Mouse (Mus musculus) liver, adult 2 months (tissue): Measurements from ENCODE around the gene Synpr. TPM values are rescaled to one million over a fixed set of nuclear protein-coding genes. Genes with fewer than 3 reads are reported as not detected.

ENCODE experiments used
- DNase-seq: peaks from one replicate; pipeline ENCODE4 v3.0.0-alpha.2; 2011; ENCODE audit warnings: low read depth, low spot score; ENCODE audit errors: extremely low read depth
- H3K27ac ChIP-seq: fragments of 200-500 bp; replicated peaks from 2 replicates; pipeline ENCODE4 v1.5.1; 2012; ENCODE audit warnings: low read depth, mild to moderate bottlenecking, control low read depth, inconsistent platforms, low read length; ENCODE audit not compliant: insufficient read depth
- H3K27me3 ChIP-seq: fragments of 200-500 bp; 2 replicates; pipeline ENCODE4 v1.6.1; 2012; ENCODE audit warnings: mild to moderate bottlenecking, moderate library complexity, low read length, inconsistent platforms; ENCODE audit not compliant: control insufficient read depth, insufficient read depth
- H3K36me3 ChIP-seq: fragments of 200-500 bp; 2 replicates; pipeline ENCODE4 v1.6.1; 2012; ENCODE audit warnings: low read length, inconsistent platforms; ENCODE audit not compliant: control insufficient read depth, insufficient read depth
- H3K4me1 ChIP-seq: fragments of 200-500 bp; 2 replicates; pipeline ENCODE4 v1.6.1; 2011; ENCODE audit warnings: low read length; ENCODE audit not compliant: control insufficient read depth, insufficient read depth
- H3K4me3 ChIP-seq: fragments of 200-500 bp; 2 replicates; pipeline ENCODE4 v1.5.1; 2011; ENCODE audit warnings: low read depth, mild to moderate bottlenecking, control low read depth, low read length, moderate library complexity; ENCODE audit not compliant: insufficient read depth
- H3K79me2 ChIP-seq: fragments of 200-500 bp; 2 replicates; pipeline ENCODE4 v1.6.1; 2012; ENCODE audit warnings: inconsistent platforms, mild to moderate bottlenecking, low read length, moderate library complexity; ENCODE audit not compliant: control insufficient read depth, insufficient read depth
- H3K9ac ChIP-seq: fragments of 200-500 bp; 2 replicates; pipeline ENCODE4 v1.6.1; 2012; ENCODE audit warnings: low read depth, mild to moderate bottlenecking, control low read depth, inconsistent platforms, low read length
- CTCF ChIP-seq: fragments of 200-500 bp; IDR thresholded peaks from 2 replicates; pipeline ENCODE4 v1.5.1; 2011; ENCODE audit warnings: low read depth, low read length, control low read depth
- POLR2A ChIP-seq: fragments of 200-500 bp; IDR thresholded peaks from 2 replicates; pipeline ENCODE4 v1.6.1; 2011; ENCODE audit warnings: low read length, control low read depth; ENCODE audit not compliant: insufficient read depth; ENCODE audit errors: extremely low read depth
- WGBS: fragments of 180-500 bp; shearing (Covaris S2); methylation state at CpG from one replicate; pipeline ENCODE4 v1.1.7; 2018; 5-methylcytosine and 5-hydroxymethylcytosine counted together
- polyA plus RNA-seq: library from polyadenylated mRNA; depleted of rRNA; stranded (reverse); fragments of >200 nt; gene quantifications from 2 replicates; pipeline ENCODE4 v1.2.3, GENCODE M21; 2012
- total RNA-seq: library from RNA; depleted of rRNA; stranded (reverse); fragments of >200 nt; gene quantifications from 2 replicates; pipeline ENCODE4 v1.2.3, GENCODE M21; 2014

Synpr gene
- total and polyA plus RNA-seq, 2 experiments = not detected

- Histone ChIP-seq H3K36me3 (no peaks in the 10 kb centered on the region), H3K4me3 (no peak overlapping the region), H3K79me2 (no peaks in the 10 kb centered on the region), H3K9ac (no peak overlapping the region), H3K4me1 (no peaks in the 10 kb centered on the region), H3K27ac (no peak overlapping the region), H3K27me3 (no peaks in the 10 kb centered on the region)
- WGBS = 77% methylated on average over 7 of the region's 7 CpGs
- no peak for DNase-seq
- TF ChIP-seq POLR2A (no peak), CTCF (no peak)
These were observed 234.8 kb downstream of the Synpr start for GRCm38 (mm10) chr14:13519239-13520011.

DNA sequence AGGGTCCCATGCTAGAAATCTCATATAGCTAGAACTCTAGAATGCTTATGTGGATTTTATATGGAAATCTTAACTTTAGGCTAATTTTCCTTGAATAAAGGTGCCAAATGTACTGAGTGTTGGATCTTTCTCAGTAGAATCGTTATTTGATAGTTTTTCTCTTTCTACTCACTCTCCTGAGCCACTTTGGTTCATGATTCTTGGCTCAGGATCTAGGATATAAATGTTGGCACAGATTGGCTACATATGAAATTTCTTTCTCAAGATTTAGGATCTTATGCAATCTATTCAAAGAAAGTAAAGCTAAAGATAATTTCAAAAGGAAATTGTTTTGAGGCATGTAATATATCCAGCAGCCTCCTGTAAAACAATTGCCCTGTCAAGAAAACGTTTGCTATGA, 263.2 kb downstream of the Synpr start:
- H3K27ac ChIP-seq = no peak overlapping the region
- no peaks in the 10 kb centered on the region for H3K4me1 ChIP-seq
- H3K27me3 ChIP-seq = no peaks in the 10 kb centered on the region
- DNase-seq = no peak
- H3K4me3 ChIP-seq = no peak overlapping the region
- no peaks in the 10 kb centered on the region for H3K36me3 ChIP-seq
- WGBS = 26% methylated on average over 2 of the region's 2 CpGs
- TF ChIP-seq CTCF = no peak
- no peak for TF ChIP-seq POLR2A
- H3K79me2 ChIP-seq = no peaks in the 10 kb centered on the region
- H3K9ac ChIP-seq = no peak overlapping the region

DNA sequence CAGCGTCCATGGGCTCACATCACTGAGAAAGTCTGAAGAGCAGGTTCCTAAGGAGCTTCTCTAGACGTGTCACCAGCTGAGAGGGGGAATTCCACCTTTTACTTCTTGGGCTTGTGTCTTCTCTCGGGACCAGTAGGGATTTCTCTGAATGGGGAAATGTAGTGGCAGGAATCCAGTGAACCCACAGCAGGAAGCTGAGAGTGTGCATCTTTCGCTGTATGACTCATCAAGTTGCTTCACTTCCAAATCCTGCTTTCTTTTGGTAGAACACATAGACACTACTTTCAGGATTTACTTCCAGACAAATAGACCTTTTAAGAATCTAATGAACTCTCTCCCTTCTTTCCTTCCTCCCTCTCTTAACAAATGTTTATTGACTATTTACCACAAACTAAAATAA, 266.6 kb downstream of the Synpr start:
- H3K9ac ChIP-seq = no peak overlapping the region
- WGBS = 61% methylated on average over 4 of the region's 4 CpGs
- DNase-seq = peak; percentile 15
- no peaks in the 10 kb centered on the region for H3K79me2 ChIP-seq
- no peaks in the 10 kb centered on the region for H3K27me3 ChIP-seq
- no peaks in the 10 kb centered on the region for H3K4me1 ChIP-seq
- H3K27ac ChIP-seq = no peak overlapping the region
- H3K36me3 ChIP-seq = no peaks in the 10 kb centered on the region
- H3K4me3 ChIP-seq = no peak overlapping the region
- no peak for TF ChIP-seq CTCF
- no peak for TF ChIP-seq POLR2A

DNA sequence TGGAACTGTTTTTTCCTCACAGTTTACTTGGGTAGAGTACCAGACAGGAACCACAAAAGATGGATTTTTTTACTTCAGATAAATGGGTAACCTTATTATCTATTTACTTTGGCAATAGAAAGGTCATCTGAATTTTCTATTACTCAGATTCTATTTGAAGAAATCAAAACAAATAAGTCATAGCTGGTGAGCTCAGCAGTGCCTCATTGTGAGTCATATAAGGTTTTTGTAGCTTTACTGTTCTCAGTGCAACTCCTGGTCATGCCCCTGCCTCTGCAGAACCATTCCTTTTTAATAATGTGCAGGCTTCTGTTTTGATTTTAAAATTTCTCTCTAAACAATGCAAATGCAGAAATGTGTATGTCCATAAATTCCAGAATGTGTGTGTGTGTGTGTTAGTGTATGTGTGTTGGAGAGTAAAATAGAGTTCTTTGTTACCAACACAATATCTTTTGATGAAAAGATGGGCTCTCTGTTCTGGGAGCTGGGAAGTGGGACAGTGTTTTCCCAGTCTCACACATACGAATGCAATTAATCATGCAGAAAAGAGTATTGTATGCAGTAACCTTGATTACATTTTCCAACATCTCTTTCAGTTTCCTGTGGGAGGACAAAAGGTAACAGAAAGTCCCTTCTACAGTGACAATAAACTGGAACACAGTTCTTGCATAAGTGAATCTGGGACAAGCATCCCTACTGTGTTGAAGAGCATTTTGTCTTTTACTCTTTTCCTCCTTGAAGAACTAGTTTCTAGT, 269.2 kb downstream of the Synpr start:
- TF ChIP-seq POLR2A = no peak
- no peak for TF ChIP-seq CTCF
- Histone ChIP-seq H3K9ac (no peak overlapping the region), H3K36me3 (no peaks in the 10 kb centered on the region), H3K4me1 (no peaks in the 10 kb centered on the region), H3K79me2 (no peaks in the 10 kb centered on the region), H3K27me3 (no peaks in the 10 kb centered on the region), H3K27ac (no peak overlapping the region), H3K4me3 (no peak overlapping the region)
- WGBS = 54% methylated on average over 1 of the region's 1 CpGs
- DNase-seq = no peak

- Histone ChIP-seq H3K4me1 (no peaks in the 10 kb centered on the region), H3K36me3 (no peaks in the 10 kb centered on the region), H3K27ac (no peak overlapping the region), H3K9ac (no peak overlapping the region), H3K4me3 (no peak overlapping the region), H3K79me2 (no peaks in the 10 kb centered on the region), H3K27me3 (no peaks in the 10 kb centered on the region)
- WGBS = 81% methylated on average over 4 of the region's 4 CpGs
- DNase-seq = no peak
- TF ChIP-seq CTCF = no peak
- no peak for TF ChIP-seq POLR2A
These were observed 270.1 kb downstream of the Synpr start for GRCm38 (mm10) chr14:13554631-13555030.

- TF ChIP-seq CTCF = no peak
- no peak for TF ChIP-seq POLR2A
- Histone ChIP-seq H3K27me3 (no peaks in the 10 kb centered on the region), H3K27ac (no peak overlapping the region), H3K4me3 (no peak overlapping the region), H3K4me1 (no peaks in the 10 kb centered on the region), H3K36me3 (no peaks in the 10 kb centered on the region), H3K79me2 (no peaks in the 10 kb centered on the region), H3K9ac (no peak overlapping the region)
- WGBS = 80% methylated on average over 2 of the region's 2 CpGs
- DNase-seq = no peak
These were observed 273.5 kb downstream of the Synpr start for GRCm38 (mm10) chr14:13558117-13558516.
